Comparison of ENCODE assay signal across 9 mouse cellular contexts in the genomic region with DNA sequence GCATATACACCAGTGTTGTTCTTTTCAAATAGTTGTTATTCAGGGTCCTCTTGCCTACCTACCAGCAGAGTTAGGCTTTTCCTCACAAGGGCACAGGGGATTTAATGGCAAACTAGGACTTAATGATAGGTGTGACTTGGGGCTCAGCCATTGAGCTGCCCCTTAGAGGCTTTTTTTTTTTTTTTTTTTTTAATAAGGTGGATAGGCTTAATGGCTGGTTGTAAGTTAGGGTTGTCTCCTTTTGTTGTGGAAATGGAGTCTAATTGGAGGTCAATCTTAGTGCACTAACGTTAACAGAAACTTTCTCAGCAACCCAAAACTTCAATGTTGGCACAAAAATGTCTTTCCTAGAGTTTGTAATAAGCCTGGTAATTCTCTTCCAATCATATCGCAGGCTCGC. TPM values are rescaled to one million over a fixed set of nuclear protein-coding genes. Genes with fewer than 3 reads are reported as not detected.
A peak's percentile ranks its signal among the peaks of the same experiment; 100 is the strongest.
DNase-seq lines count a peak whose midpoint lies in the region; ATAC-seq and TF ChIP-seq lines count a peak whose summit lies in the region.
"Had no signal": no experiment of that assay in that cellular context is flagged by ENCODE, and none has a peak within 500 bp of the region (broad histone marks: within the 10 kb centered on the region; RNA-seq: fewer than 3 reads in every experiment).

No protein-coding gene starts in this region.

- H3K4me2 ChIP-seq in heart, embryonic 15.5 days, result peak overlapping the region; percentile 66
- peak overlapping the region; percentile 71 for H3K4me2 ChIP-seq in liver, embryonic 13.5 days
- H3K4me2 ChIP-seq in stomach, embryonic 15.5 days, result no peak overlapping the region

- peaks cover 20% of the 10 kb centered on the region for H3K4me1 ChIP-seq in heart, embryonic 15.5 days (replicated peaks)
- H3K4me1 ChIP-seq in heart, embryonic 10.5 days, result peaks cover 19% of the 10 kb centered on the region; the same call in 1 of the 2 replicates
- H3K4me1 ChIP-seq in testis, adult 2 months (ENCODE audit: control insufficient read depth, insufficient read depth, low read length), result peaks cover 3% of the 10 kb centered on the region; the same call in 1 of the 2 replicates
- peaks cover 22% of the 10 kb centered on the region for H3K4me1 ChIP-seq in liver, embryonic 13.5 days (replicated peaks)
- peaks cover 9% of the 10 kb centered on the region; the same call in 1 of the 2 replicates for H3K4me1 ChIP-seq in stomach, embryonic 15.5 days

- no peak for TF ChIP-seq POLR2A in testis, adult 2 months (IDR thresholded peaks at IDR 0.05; ENCODE audit: control insufficient read depth, low read depth, low read length)

- no peaks in the 10 kb centered on the region for H3K9me3 ChIP-seq in heart, embryonic 15.5 days (replicated peaks)
- H3K9me3 ChIP-seq in heart, embryonic 10.5 days, result no peaks in the 10 kb centered on the region
- no peaks in the 10 kb centered on the region for H3K9me3 ChIP-seq in liver, embryonic 13.5 days (replicated peaks)
- no peaks in the 10 kb centered on the region for H3K9me3 ChIP-seq in stomach, embryonic 15.5 days

- no peak overlapping the region; the same call in 1 of the 2 replicates for H3K4me3 ChIP-seq in heart, embryonic 15.5 days
- H3K4me3 ChIP-seq in heart, embryonic 10.5 days, result no peak overlapping the region
- peak overlapping the region; percentile 96; the same call in 1 of the 2 replicates for H3K4me3 ChIP-seq in testis, adult 2 months (ENCODE audit: control insufficient read depth, low read depth, low read length)
- peak overlapping the region; percentile 91 for H3K4me3 ChIP-seq in liver, embryonic 13.5 days (replicated peaks)
- peak overlapping the region; percentile 92; the same call in 1 of the 2 replicates for H3K4me3 ChIP-seq in stomach, embryonic 15.5 days (replicated peaks)

- H3K27ac ChIP-seq in heart, embryonic 15.5 days, result no peak overlapping the region
- no peak overlapping the region for H3K27ac ChIP-seq in heart, embryonic 10.5 days
- H3K27ac ChIP-seq in testis, adult 2 months (ENCODE audit: control insufficient read depth, insufficient read depth, low read depth, low read length), result no peak overlapping the region
- H3K27ac ChIP-seq in liver, embryonic 13.5 days, result no peak overlapping the region
- no peak overlapping the region for H3K27ac ChIP-seq in stomach, embryonic 15.5 days

- no peak for TF ChIP-seq CTCF in testis, adult 2 months (IDR thresholded peaks at IDR 0.05; ENCODE audit: control insufficient read depth, insufficient read depth, insufficient replicate concordance, low read depth, low read length)

- no peaks in the 10 kb centered on the region for H3K27me3 ChIP-seq in heart, embryonic 15.5 days
- H3K27me3 ChIP-seq in heart, embryonic 10.5 days (ENCODE audit: insufficient read depth, poor library complexity, severe bottlenecking), result no peaks in the 10 kb centered on the region
- no peaks in the 10 kb centered on the region for H3K27me3 ChIP-seq in testis, adult 2 months (ENCODE audit: control insufficient read depth, insufficient read depth, low read length)
- H3K27me3 ChIP-seq in liver, embryonic 13.5 days, result no peaks in the 10 kb centered on the region
- no peaks in the 10 kb centered on the region for H3K27me3 ChIP-seq in stomach, embryonic 15.5 days (replicated peaks)

- no peaks in the 10 kb centered on the region for H3K36me3 ChIP-seq in heart, embryonic 15.5 days
- H3K36me3 ChIP-seq in heart, embryonic 10.5 days, result 0 out of 2 replicates have a peak, but pooled peaks cover under 1% of the 10 kb centered on the region
- no peaks in the 10 kb centered on the region; the same call in 1 of the 2 replicates for H3K36me3 ChIP-seq in testis, adult 2 months (ENCODE audit: control insufficient read depth, insufficient read depth, low read length)
- H3K36me3 ChIP-seq in liver, embryonic 13.5 days, result 0 out of 2 replicates have a peak, but pooled peaks cover 3% of the 10 kb centered on the region
- H3K36me3 ChIP-seq in stomach, embryonic 15.5 days, result no peaks in the 10 kb centered on the region

- ATAC-seq in heart, embryonic 15.5 days (replicated peaks; ENCODE audit: insufficient number of reproducible peaks, insufficient read depth, low FRiP score, low read depth), result no peak
- no peak for ATAC-seq in liver, embryonic 13.5 days (ENCODE audit: low read depth)
- ATAC-seq in stomach, embryonic 15.5 days (ENCODE audit: insufficient read depth, low FRiP score, low read depth), result no peak

- no peak for DNase-seq in heart, embryonic 10.5 days (ENCODE audit: low spot score)
- DNase-seq in testis, postnatal 14 days (ENCODE audit: low spot score), result no peak
- no peak for DNase-seq in liver, embryonic 13.5 days
- DNase-seq in left cerebral cortex, adult 11 months (ENCODE audit: low spot score), result no peak
- no peak for DNase-seq in testis, postnatal 10 days (ENCODE audit: low spot score)
- DNase-seq: thymus, postnatal 14 days had no signal

- 77% methylated on average over 3 of the region's 3 CpGs for WGBS in heart, embryonic 15.5 days
- whole genome bisulfite sequencing in heart, embryonic 10.5 days, result 86% methylated on average over 3 of the region's 3 CpGs
- WGBS in liver, embryonic 13.5 days (ENCODE audit: insufficient replicate concordance), result 78% methylated on average over 3 of the region's 3 CpGs
- WGBS in stomach, embryonic 15.5 days, result 84% methylated on average over 3 of the region's 3 CpGs

- H3K9ac ChIP-seq in heart, embryonic 15.5 days, result no peak overlapping the region
- no peak overlapping the region; the same call in 1 of the 2 replicates for H3K9ac ChIP-seq in liver, embryonic 13.5 days
- H3K9ac ChIP-seq in stomach, embryonic 15.5 days, result no peak overlapping the region

RNA-seq across cellular contexts. Expression of a gene that starts 1.1 kb away (rescaled TPM):
- polyA plus RNA-seq in heart, embryonic 15.5 days (2015; fragmentation: Nextera tagmentation; extraction: Ambion mirVana), result 18.9 and 28.2 TPM in 2 replicates
- 22.6 and 37.0 TPM in 2 replicates for polyA plus RNA-seq in heart, embryonic 10.5 days (2016; fragmentation: Nextera tagmentation; extraction: Ambion mirVana)
- 21.0 and 24.7 TPM in 2 replicates for polyA plus RNA-seq in testis, adult 2 months (2012; rRNA removed)
- polyA plus RNA-seq in liver, embryonic 13.5 days (2015; fragmentation: Nextera tagmentation; extraction: Ambion mirVana), result 15.4 and 16.2 TPM in 2 replicates
- polyA plus RNA-seq in stomach, embryonic 15.5 days (2015; fragmentation: Nextera tagmentation; extraction: Ambion mirVana), result 29.7 and 30.3 TPM in 2 replicates

Comparison
In these comparisons a context has a peak if more than half of its experiments do, and no peak if none do; other contexts are left out.
1. H3K4me3 ChIP-seq: peak in testis, adult 2 months (single experiment), liver, embryonic 13.5 days (single experiment) and stomach, embryonic 15.5 days (single experiment); none in heart, embryonic 15.5 days (single experiment) and heart, embryonic 10.5 days (single experiment).